Mouse (Mus musculus): ENCODE results near the gene Nln. TPM values are rescaled to one million over a fixed set of nuclear protein-coding genes. Genes with fewer than 3 reads are reported as not detected.

The Nln gene
- 20.3 and 21.8 TPM in 2 replicates for polyA plus RNA-seq (2015; fragmentation: Nextera tagmentation; extraction: Ambion mirVana)

GRCm38 (mm10) chr13:104109288-104109815 is at the start of gene Nln, which contains the start of gene Sgtb:
Gene Nln, minus strand, starts transcription at chr13:104109614.
Gene Sgtb, plus strand, starts transcription at chr13:104109741.
- WGBS: under 1% methylated on average over 33 of the region's 44 CpGs
- ATAC-seq (replicated peaks; ENCODE audit: extremely low read depth, insufficient read depth, low FRiP score): peak; percentile 97

GRCm38 (mm10) chr13:104155686-104156085 is 46.3 kb upstream of the Nln start:
- no peak for ATAC-seq (replicated peaks; ENCODE audit: extremely low read depth, insufficient read depth, low FRiP score)
- H3K27ac ChIP-seq (ENCODE audit: low read length): no peak overlapping the region
- no peak overlapping the region for H3K9ac ChIP-seq (ENCODE audit: low read length)
- H3K4me2 ChIP-seq (ENCODE audit: low read depth, low read length): no peak overlapping the region
- H3K27me3 ChIP-seq (ENCODE audit: control insufficient read depth, insufficient read depth, low read length): no peaks in the 10 kb centered on the region
- H3K9me3 ChIP-seq (replicated peaks; ENCODE audit: control insufficient read depth, low read length): no peaks in the 10 kb centered on the region
- no peak overlapping the region for H3K4me3 ChIP-seq (ENCODE audit: low read length)
- no peaks in the 10 kb centered on the region for H3K4me1 ChIP-seq (ENCODE audit: control insufficient read depth, insufficient read depth, low read length)
- WGBS: 87% methylated on average over 1 of the region's 1 CpGs
- H3K36me3 ChIP-seq (ENCODE audit: control insufficient read depth, insufficient read depth): peaks cover 23% of the 10 kb centered on the region

More at GRCm38 (mm10) chr13:104109288-104109815, at the start of gene Nln, which contains the start of gene Sgtb:
- Histone ChIP-seq H3K27me3 (ENCODE audit: control insufficient read depth, insufficient read depth, low read length) (peaks cover 2% of the 10 kb centered on the region; the same call in 1 of the 2 replicates), H3K4me2 (ENCODE audit: low read depth, low read length) (peak within 1 kb of the TSS; percentile 94), H3K4me3 (ENCODE audit: low read length) (peak within 1 kb of the TSS; percentile 87), H3K27ac (ENCODE audit: low read length) (peak within 1 kb of the TSS; percentile 82), H3K9ac (ENCODE audit: low read length) (peak within 1 kb of the TSS; percentile 83), H3K4me1 (ENCODE audit: control insufficient read depth, insufficient read depth, low read length) (peaks cover 9% of the 10 kb centered on the region; the same call in 1 of the 2 replicates), H3K36me3 (ENCODE audit: control insufficient read depth, insufficient read depth) (0 out of 2 replicates have a peak, but pooled peaks cover under 1% of the 10 kb centered on the region), H3K9me3 (replicated peaks; ENCODE audit: control insufficient read depth, low read length) (peaks cover 6% of the 10 kb centered on the region)

- Histone ChIP-seq H3K9ac (ENCODE audit: low read length) (no peak overlapping the region), H3K36me3 (ENCODE audit: control insufficient read depth, insufficient read depth) (peaks cover 19% of the 10 kb centered on the region), H3K4me1 (ENCODE audit: control insufficient read depth, insufficient read depth, low read length) (no peaks in the 10 kb centered on the region), H3K27me3 (ENCODE audit: control insufficient read depth, insufficient read depth, low read length) (no peaks in the 10 kb centered on the region), H3K27ac (ENCODE audit: low read length) (no peak overlapping the region), H3K4me3 (ENCODE audit: low read length) (no peak overlapping the region), H3K9me3 (replicated peaks; ENCODE audit: control insufficient read depth, low read length) (no peaks in the 10 kb centered on the region), H3K4me2 (ENCODE audit: low read depth, low read length) (no peak overlapping the region)
- 89% methylated on average over 7 of the region's 7 CpGs for WGBS
- no peak for ATAC-seq (replicated peaks; ENCODE audit: extremely low read depth, insufficient read depth, low FRiP score)
Measured at GRCm38 (mm10) chr13:104155106-104155505, 45.7 kb upstream of the Nln start.

GRCm38 (mm10) chr13:104154180-104154579 is 44.8 kb upstream of the Nln start:
- Histone ChIP-seq H3K4me3 (ENCODE audit: low read length) (no peak overlapping the region), H3K9ac (ENCODE audit: low read length) (no peak overlapping the region), H3K4me2 (ENCODE audit: low read depth, low read length) (no peak overlapping the region), H3K27me3 (ENCODE audit: control insufficient read depth, insufficient read depth, low read length) (no peaks in the 10 kb centered on the region), H3K4me1 (ENCODE audit: control insufficient read depth, insufficient read depth, low read length) (no peaks in the 10 kb centered on the region), H3K27ac (ENCODE audit: low read length) (no peak overlapping the region), H3K36me3 (ENCODE audit: control insufficient read depth, insufficient read depth) (peaks cover 21% of the 10 kb centered on the region), H3K9me3 (replicated peaks; ENCODE audit: control insufficient read depth, low read length) (no peaks in the 10 kb centered on the region)
- no peak for ATAC-seq (replicated peaks; ENCODE audit: extremely low read depth, insufficient read depth, low FRiP score)
- WGBS: 91% methylated on average over 5 of the region's 5 CpGs

GRCm38 (mm10) chr13:104145646-104146045 is 36.2 kb upstream of the Nln start:
- Histone ChIP-seq H3K4me1 (ENCODE audit: control insufficient read depth, insufficient read depth, low read length) (no peaks in the 10 kb centered on the region), H3K4me2 (ENCODE audit: low read depth, low read length) (no peak overlapping the region), H3K27ac (ENCODE audit: low read length) (no peak overlapping the region), H3K27me3 (ENCODE audit: control insufficient read depth, insufficient read depth, low read length) (no peaks in the 10 kb centered on the region), H3K9me3 (replicated peaks; ENCODE audit: control insufficient read depth, low read length) (no peaks in the 10 kb centered on the region), H3K9ac (ENCODE audit: low read length) (no peak overlapping the region), H3K4me3 (ENCODE audit: low read length) (no peak overlapping the region), H3K36me3 (ENCODE audit: control insufficient read depth, insufficient read depth) (peaks cover 27% of the 10 kb centered on the region)
- no peak for ATAC-seq (replicated peaks; ENCODE audit: extremely low read depth, insufficient read depth, low FRiP score)
- 92% methylated on average over 3 of the region's 3 CpGs for WGBS

- no peaks in the 10 kb centered on the region for H3K4me1 ChIP-seq (ENCODE audit: control insufficient read depth, insufficient read depth, low read length)
Measured at GRCm38 (mm10) chr13:104144871-104145270, 35.5 kb upstream of the Nln start.

GRCm38 (mm10) chr13:104139369-104140209 is 30.2 kb upstream of the Nln start:
- no peak overlapping the region for H3K27ac ChIP-seq (ENCODE audit: low read length)
- ATAC-seq (replicated peaks; ENCODE audit: extremely low read depth, insufficient read depth, low FRiP score): peak; percentile 52; the same call in 1 of the 2 replicates
- no peaks in the 10 kb centered on the region for H3K27me3 ChIP-seq (ENCODE audit: control insufficient read depth, insufficient read depth, low read length)
- H3K9ac ChIP-seq (ENCODE audit: low read length): no peak overlapping the region
- H3K4me3 ChIP-seq (ENCODE audit: low read length): peak overlapping the region; percentile 17; the same call in 1 of the 2 replicates
- 0 out of 2 replicates have a peak, but pooled peaks cover 3% of the 10 kb centered on the region for H3K4me1 ChIP-seq (ENCODE audit: control insufficient read depth, insufficient read depth, low read length)
- WGBS: 37% methylated on average over 13 of the region's 13 CpGs
- peak overlapping the region; percentile 49; the same call in 1 of the 2 replicates for H3K4me2 ChIP-seq (ENCODE audit: low read depth, low read length)
- H3K36me3 ChIP-seq (ENCODE audit: control insufficient read depth, insufficient read depth): peaks cover 12% of the 10 kb centered on the region
- H3K9me3 ChIP-seq (replicated peaks; ENCODE audit: control insufficient read depth, low read length): no peaks in the 10 kb centered on the region

More at GRCm38 (mm10) chr13:104144871-104145270, 35.5 kb upstream of the Nln start:
- H3K36me3 ChIP-seq (ENCODE audit: control insufficient read depth, insufficient read depth): peaks cover 31% of the 10 kb centered on the region
- no peak overlapping the region for H3K9ac ChIP-seq (ENCODE audit: low read length)
- no peaks in the 10 kb centered on the region for H3K27me3 ChIP-seq (ENCODE audit: control insufficient read depth, insufficient read depth, low read length)
- no peak for ATAC-seq (replicated peaks; ENCODE audit: extremely low read depth, insufficient read depth, low FRiP score)
- 79% methylated on average over 9 of the region's 9 CpGs for WGBS
- no peaks in the 10 kb centered on the region for H3K9me3 ChIP-seq (replicated peaks; ENCODE audit: control insufficient read depth, low read length)
- H3K4me2 ChIP-seq (ENCODE audit: low read depth, low read length): no peak overlapping the region
- H3K4me3 ChIP-seq (ENCODE audit: low read length): no peak overlapping the region
- H3K27ac ChIP-seq (ENCODE audit: low read length): no peak overlapping the region

GRCm38 (mm10) chr13:104134510-104135085 is 25.2 kb upstream of the Nln start:
- ATAC-seq (replicated peaks; ENCODE audit: extremely low read depth, insufficient read depth, low FRiP score): no peak
- 78% methylated on average over 4 of the region's 4 CpGs for WGBS
- H3K36me3 ChIP-seq (ENCODE audit: control insufficient read depth, insufficient read depth): no peaks in the 10 kb centered on the region

More at GRCm38 (mm10) chr13:104134510-104135085, 25.2 kb upstream of the Nln start:
- Histone ChIP-seq H3K4me3 (ENCODE audit: low read length) (no peak overlapping the region), H3K27ac (ENCODE audit: low read length) (no peak overlapping the region), H3K4me1 (ENCODE audit: control insufficient read depth, insufficient read depth, low read length) (0 out of 2 replicates have a peak, but pooled peaks cover under 1% of the 10 kb centered on the region), H3K9me3 (replicated peaks; ENCODE audit: control insufficient read depth, low read length) (no peaks in the 10 kb centered on the region), H3K4me2 (ENCODE audit: low read depth, low read length) (no peak overlapping the region), H3K27me3 (ENCODE audit: control insufficient read depth, insufficient read depth, low read length) (no peaks in the 10 kb centered on the region), H3K9ac (ENCODE audit: low read length) (no peak overlapping the region)
